Mouse (Mus musculus) urinary bladder, adult 2 months (tissue): Measurements from ENCODE around the gene Cdrt4. TPM values are rescaled to one million over a fixed set of nuclear protein-coding genes. Genes with fewer than 3 reads are reported as not detected.

Experiments
- DNase-seq: peaks from one replicate; pipeline ENCODE4 v3.0.0; 2022; ENCODE audit warnings: low spot score
- polyA plus RNA-seq: library from polyadenylated mRNA; depleted of rRNA; stranded (reverse); fragments of >200 nt; gene quantifications from 2 replicates; pipeline ENCODE4 v1.2.3, GENCODE M21; 2012; rRNA removed

The Cdrt4 gene
- 0.10 and 0.28 TPM in 2 replicates for polyA plus RNA-seq

DNA sequence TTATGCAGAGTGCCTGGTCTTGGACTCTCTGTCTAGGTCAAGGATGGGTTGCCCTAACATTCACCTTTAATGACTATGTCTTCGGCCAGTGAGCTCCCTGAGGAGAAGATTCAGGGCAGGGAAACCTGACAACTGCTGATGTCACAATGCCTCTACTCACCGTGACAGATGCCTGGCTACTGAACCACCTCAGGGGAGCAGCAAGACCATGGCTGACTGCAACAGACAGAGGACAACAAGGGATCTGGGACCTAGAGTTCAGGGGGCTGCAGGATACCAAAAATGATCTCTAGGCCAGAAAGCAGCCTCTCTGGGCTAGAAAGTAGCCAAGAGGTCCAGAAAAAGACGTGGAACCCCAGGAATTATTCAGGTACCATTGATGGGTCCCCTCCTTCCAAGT, at the start of gene Cdrt4:
Gene Cdrt4 (plus strand): TSS at position 182 of the 400 bp plus-strand sequence.
- DNase-seq: no peak

DNA sequence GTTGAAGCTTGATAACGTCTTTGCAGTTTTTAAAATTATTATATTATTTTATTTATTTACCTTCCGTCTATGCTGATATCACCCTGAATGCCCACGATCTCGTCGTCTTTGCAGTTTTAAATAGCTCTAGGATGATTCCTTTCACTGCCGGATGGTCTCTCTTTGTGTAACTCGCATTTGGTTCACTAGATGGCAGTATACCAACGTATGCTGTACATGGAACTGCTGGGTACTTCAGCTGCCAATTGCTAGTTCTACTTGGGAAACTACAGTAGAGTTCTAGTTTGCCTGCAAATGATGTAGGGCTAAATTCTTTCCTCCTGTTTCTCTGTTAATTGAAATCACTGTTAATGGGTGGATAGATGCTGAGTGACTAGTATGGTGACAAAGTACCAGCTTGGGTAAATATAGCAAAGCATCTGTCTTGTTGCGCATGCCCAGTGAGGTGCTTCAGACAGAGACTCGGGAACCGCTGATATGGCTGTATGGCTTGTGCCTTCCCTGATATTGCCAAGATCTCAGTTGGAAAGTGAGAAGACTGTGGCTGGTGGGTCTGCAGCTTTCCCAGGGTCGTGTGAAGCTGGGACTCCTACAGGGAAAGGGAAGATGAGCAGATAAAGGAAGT, 49.2 kb upstream of the Cdrt4 start:
- no peak for DNase-seq

DNA sequence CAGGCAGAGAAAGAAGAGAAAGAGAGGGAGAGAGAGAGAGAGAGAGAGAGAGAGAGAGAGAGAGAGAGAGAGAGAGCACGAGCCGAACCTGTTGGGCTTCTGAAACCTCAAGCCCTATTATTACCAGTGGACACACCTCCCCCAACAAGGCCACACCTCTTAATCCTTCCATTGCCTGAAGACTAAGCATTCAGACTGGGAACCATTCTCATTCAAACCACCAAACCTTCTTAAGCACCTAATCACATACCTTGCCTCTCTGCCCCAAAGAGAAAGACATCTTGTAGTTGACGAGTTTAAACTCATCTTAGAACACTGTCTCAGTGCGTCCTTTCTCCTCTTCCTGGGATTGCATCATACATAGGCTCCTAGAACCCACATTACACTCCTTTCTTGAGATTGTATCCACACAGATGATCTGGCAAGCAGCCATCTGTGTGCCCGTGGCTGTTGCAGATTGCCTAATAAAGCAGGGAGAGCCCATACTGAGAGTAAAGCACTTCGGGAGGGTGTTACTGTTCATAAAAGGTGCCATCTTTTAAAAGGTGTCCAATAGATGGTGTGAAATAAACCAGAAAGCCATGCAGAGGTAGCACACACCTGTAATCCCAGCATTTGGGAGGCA, 47.0 kb upstream of the Cdrt4 start:
- no peak for DNase-seq

DNA sequence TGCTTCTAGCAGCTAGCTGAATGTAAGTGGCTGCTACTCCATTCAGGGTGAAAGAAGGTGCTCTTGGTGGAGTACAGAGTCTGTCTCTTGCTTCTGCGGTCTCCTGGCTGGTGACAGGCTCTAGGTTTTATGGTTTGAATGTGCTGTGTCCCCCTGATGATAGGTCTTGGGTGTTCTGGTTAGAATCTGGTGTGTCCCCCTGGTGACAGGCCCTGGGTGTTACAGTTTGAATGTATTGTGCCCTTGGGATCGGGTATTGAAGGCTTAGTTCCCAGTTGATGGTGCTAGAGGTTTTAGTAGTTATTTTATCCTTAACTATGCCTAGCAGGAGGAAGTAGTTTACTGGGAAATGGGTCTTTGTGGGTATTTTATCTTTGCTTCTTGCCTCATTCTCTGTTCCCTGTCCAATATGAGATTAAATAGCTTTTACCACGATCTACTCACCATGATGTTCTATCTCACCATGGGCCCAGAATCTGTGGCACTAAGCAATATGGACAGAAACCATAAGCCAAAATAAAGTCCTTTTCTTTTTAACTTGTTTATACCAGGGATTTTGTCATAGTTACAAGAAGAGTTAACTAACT, 41.2 kb upstream of the Cdrt4 start:
- DNase-seq: no peak

DNA sequence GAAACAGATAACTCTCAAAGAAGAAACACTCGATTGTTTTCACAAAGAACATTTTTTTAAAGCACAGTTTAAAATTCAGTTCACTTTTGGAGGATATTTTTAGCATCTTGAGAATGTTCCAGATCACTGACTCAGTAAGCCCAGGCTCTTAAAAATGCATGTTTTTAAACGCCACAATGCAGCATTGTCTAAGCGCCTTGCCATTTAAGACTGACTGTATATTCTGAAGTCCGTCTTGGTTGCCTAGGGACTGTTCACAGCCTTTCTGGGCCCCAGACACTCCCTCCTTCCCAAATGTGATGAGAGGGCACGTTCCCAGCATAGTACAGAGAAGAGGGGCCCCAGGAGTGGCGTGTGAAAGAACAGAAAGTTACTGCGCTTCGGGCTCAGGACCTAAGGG, 39.6 kb upstream of the Cdrt4 start:
- DNase-seq: no peak

DNA sequence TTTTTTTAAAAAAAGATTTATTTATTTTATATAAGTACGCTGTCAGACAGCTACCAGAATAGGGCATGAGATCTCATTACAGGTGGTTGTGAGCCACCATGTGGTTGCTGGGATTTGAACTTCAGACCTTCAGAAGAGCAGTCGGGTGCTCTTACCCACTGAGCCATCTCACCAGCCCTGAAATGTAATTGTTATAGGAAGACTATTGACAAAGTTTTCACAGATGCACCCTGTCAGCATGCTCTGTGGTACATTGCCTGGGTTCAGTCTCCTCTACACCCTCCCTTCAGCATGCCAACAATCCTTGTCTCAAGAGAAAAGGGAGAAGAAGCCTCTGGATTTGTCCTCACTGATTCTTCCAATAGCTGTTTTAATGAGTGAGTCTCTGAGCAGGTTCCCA, 37.9 kb upstream of the Cdrt4 start:
- no peak for DNase-seq

DNA sequence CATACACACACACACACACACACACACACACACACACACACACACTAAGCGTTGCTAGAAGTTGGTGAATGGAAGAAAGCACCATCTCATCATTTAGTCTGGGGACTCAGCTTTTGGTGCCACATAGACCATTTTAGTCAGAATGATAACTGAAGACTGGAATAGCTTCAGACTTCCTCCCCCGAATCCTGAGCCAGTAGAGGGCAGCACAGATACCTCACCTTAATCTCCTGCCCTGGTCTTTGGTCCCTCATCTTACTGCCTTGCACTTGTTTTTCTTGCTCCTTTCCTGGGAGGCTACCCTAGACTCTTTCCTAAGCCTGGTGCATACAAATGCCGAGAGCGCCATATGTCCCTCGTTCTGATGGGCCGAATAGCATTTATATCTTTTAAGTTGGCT, 36.5 kb upstream of the Cdrt4 start:
- DNase-seq: no peak

DNA sequence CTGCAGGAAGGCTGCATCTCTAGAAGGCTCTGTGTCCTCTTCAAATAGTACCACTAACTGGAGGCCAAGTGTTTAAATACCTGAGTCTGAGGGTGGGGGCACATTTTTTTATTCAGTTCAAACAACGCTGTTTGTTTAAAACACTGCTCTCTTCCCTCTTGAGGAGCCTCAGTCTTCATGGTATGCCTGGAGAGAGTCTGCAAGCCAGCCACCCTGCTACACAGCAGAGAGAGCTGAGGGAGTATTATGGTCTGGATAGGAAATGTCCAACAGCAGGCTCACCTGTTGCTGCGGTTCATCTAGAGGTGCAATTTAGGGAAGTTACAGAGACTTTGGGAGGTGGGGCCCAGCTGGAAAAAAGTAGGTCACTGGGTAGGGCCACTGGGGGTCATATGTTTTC, 35.5 kb upstream of the Cdrt4 start:
- DNase-seq: no peak

DNA sequence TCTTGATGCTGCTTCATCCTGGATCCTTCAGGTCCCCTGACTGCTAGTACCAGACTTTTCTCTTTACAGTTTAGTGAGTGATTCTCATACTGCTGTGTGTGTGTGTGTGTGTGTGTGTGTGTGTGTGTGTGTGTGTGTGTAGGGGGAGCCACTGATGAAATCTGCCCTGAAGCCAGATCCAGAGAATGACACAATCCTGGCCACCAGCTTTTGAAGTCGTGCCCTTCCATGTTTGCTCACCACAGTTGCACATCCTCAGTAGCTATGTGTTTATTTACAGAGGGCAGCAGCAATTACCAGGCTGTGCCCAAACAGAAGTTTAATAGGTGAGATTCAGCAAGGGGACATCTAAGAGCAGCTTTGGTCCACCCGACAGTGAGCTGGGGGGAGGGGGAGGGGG, 34.2 kb upstream of the Cdrt4 start:
- no peak for DNase-seq

DNA sequence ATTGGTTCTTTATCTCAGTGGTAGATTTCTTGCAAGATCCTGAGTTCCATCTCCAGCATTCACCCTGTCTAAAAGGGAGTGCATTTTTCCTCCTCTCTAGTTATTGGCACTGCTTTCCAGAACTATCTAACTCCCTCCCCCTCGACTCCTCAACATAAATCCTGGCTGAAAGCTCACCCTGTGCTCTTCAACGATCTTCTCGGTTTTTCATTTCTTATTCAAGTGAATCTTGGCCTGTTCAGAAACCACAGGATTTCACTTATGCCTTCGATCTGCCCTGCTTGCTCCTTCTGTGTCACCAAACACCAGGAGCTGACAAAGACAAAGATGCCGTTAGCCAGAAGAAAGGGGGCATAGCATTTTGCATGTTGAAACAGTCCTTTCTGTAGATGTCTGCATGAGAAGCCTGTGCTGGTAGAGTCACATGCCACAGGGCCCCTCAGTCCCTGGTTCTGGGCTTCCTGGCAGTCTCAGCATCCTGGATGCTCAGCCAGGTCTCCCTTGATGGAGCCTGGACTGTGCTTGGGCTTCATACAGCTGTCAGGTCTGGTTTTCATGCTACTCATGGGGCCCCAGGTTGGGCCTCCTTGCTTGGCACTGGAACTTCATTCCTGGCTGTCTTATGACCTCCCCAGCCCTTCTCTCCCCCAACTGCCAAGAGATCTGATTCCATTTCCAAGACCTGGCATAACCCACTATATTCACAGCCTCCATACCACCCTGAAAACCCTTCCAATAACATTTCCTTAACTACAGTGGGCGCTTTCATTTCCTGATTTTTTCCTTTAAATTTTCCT, 30.8 kb upstream of the Cdrt4 start:
- no peak for DNase-seq

DNA sequence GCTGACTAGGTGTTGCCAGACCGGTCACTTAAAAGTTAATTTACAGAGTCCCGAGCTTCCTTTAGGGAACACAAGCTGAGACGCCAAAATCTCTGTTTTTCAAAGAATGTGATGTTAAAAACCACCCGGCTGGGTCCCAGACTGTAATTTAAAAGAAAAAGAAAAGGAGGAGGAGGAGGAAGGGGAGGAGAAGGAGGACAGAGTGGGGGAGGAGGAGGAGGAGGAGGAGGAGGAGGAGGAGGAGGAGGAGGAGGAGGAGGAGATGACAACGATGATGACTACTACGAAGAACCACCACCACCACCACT, 30.3 kb upstream of the Cdrt4 start:
- DNase-seq: no peak

DNA sequence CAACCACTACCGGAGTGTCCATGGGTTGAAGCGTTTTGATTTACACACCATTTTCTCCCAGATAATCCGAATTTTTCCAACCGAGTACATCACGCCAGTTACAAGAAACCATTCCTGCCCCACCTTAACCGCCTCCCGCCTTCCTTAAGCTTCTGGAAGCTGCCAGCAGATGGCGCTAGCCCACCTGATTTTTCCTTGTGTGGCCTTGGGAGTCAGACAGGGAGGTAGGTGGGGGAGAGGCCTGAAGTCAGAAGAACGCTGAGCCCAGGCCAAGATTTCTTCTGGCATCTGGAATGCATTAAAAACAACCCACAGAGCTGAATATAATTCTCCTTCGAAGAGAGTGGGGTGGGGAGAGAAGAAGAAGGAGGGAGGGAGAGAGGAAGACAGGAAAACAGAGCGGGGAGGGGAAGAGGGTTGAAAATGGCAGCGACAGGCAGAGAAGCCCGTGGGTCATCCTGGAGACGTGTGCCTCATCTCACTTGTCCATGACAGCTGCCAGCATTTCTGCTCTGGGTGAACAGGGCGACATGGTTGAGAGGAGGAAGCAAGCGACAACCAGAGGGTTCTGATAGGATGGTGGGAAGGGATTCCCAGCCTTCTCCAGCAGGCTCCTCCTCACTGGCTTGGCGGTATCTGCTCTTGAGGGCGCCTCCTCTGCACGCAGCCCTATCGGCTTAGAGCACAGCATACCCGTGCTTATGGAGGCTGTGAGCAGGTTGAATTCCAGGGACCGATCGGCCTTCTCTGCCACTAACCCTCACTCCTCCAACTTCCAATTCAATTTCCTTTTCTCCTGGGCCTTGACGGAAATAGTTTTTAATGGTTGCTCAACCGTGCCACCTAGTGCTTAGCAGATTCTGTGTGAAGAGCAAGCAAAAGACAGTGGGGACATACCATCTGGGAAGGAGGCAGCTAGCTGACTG, 29.7 kb upstream of the Cdrt4 start:
- peak; percentile 76 for DNase-seq

DNA sequence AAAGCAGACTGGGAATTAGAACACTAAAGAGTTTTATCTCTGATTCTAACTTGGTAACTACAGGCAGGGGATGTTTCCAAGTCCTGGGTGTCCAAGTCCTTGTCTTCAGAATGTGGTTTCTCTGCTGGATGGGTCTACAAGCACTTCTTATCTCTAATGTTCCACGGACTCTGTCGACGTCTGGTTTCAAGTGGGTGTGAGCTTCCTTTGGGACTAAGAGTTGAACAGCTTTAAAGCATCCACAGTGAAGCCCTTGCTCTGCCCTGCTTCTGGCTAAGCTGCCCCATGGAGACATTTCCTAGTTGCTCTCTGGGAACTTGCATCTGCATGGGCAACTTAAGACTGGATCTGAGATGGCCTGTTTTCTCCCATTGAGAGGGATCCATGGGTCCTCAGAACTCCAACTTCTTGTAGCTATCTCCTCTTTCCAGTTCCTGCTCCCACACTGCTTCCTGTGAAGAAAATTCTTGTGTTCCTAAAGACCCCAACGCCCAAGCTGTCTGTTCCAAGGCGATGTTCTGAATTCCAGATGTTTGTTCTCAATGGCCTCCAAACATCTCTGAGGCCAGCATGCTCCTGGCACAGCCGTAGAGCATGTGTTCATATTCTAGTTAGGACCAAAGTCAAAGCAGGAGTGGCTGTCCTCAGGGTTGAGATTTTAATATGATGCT, 26.8 kb upstream of the Cdrt4 start:
- DNase-seq: no peak

DNA sequence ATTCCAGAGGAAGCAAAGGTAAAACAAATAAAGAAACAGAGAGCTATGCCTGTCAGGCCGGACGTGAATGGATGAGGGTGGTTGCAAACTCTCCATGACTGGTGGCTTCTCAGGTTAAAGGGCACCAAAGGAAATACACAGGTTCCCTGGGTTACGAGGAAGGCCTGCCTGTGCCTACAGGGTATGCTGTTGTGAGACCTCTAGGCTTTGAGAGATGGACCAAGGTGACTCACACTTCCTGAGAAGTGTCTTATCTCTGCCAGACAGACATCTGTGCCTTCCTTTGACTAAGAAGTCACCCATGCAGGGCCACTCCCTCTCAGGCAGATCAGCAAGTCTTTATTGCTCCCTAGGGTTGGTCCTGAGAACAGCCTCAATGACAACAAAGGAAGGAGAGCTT, 21.2 kb upstream of the Cdrt4 start:
- DNase-seq: no peak

DNA sequence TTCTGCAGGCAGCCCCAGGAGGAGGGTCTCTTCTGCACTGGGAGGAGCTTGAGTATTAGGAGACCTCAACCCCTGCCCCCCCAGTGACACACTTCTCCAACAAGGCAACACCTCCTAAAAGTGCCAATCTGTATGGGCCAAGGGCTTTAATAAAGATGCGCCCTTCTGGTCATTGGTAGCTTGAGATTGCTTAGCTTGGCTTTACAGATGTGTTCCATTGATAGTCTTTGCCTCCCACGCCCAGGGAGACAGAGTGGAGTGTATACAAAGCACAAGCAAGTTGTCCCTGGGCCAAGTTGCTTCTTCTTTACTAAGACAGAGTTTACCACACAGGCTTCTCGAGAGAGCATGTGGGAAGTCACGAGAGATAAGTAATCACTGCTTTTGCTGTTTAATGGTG, 20.4 kb upstream of the Cdrt4 start:
- DNase-seq: no peak

DNA sequence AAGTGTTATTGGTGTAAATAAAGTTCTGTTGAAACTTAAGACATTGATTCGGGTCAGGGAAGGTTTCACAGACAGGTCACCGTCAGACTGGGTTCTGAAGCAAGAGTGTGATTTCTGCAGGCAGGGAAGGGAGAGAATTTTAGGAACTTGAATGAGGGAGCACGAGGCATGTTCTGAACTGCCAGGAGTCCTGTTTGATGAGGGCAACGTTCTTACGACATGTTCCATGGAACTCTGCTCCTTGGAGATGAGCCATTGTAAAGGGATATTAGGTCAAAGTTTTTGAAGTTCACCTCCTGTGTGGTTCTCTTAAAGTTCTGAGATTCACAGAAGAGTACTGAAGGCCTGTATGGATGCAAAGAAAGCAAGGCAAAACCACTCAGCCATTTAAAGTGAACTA, 19.9 kb upstream of the Cdrt4 start:
- DNase-seq: no peak

DNA sequence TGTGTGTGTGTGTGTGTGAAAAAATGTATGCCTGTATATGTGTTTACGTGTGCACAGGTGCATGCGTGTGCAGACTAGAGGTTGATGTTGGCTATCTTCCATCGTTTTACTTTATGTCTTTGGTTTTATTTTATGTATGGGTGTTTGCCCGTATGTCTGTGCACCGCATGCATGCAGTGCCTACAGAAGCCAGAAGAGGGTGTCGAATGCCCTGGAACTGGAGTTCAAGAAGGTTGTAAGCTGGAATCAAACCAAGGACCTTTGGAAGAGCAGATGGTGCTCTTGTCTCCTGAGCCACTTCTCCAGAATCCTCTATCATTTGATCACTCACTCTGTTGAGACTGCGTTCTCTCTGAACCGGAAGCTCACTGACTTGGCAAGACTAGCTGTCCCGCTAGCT, 17.9 kb upstream of the Cdrt4 start:
- no peak for DNase-seq

DNA sequence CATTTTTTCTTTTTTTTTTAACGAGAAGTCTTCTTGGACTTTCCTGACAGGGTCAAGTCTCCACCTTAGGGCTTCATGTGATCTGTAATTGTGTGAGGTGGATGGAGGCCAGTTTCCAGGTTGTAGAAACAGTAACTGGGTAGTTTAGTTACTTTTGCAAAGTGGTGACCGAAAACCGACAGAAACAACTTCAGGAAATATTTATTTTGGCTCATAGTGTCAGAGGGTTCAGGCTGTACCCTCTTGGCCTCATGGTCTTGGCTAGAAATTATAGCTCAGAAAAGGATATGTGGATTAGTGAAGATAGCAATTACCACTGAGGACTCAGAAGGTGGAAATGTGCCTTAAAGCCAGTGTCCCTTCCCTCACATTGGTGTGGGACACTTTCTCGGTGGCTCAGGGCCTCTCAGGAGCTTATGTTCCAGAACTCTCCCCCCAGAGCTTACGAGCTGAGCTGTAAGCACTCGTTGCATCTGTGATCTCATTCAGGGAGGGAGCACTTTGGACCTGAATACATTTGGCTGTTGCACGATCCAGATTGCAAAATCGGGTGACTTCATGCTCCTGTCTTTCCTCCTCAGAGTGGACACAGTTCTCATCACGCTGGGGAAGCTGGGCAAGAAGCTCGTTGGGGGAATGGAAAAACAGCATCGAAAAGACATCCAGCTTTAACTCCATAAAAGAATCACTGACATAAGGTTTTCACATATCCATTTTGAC, 16.0 kb upstream of the Cdrt4 start:
- no peak for DNase-seq

DNA sequence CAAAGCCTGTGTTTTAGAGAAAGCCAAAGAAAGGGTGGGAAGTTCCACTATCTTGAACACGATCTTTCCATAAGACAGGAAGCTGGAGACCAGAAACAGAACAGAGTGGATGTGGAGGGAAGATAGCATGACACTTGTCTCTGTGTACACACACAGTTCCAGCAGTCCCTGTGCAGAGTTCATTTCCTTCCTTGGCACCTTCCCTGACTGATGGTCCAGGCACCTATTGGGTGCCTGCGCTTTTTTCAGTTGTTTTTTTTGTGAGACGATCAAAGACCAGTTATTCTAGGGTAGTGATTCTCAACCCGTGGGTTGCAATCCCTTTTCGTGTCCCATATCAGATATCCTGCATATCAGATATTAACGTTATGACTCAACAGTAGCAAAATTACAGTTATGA, 13.0 kb upstream of the Cdrt4 start:
- DNase-seq: no peak

DNA sequence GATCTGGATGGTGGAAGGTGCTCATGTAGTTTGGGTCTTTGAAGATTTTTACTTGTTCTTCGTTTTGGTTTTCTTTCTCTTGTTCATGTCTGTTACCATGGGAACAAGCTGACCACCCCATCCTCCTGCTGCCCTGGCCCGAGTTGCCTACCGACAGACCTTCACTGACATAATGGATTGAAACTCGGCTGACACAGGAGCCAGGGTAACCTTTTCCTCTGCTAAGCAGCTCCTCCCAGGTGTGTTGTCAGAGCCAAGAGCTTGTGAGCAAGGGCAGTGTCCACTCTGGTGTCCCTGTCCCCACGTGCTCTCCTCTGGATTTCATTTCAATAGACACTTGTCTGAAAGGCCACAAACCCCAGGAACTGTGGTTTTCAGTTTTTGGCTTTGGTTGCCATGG, 12.1 kb upstream of the Cdrt4 start:
- DNase-seq: no peak

DNA sequence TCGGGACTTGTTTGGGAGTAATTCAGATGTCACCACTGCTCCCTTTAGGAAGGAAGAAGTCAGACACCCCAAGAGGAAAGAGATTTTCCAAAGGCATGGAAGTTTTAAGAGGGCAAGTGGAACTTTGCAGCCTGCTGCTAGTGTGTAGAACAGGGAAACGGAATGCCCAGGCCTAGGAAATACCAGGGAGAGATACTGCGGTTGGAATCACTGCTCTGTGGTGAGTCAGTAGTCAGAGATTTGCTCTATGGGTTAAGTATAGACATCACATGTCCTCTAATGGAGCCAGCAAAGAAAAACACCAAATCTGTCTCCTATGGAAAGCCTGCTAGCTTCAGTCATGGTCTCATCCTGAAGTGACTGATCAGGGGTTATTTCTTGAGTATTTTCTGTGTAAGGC, 10.8 kb upstream of the Cdrt4 start:
- DNase-seq: no peak
